Mouse (Mus musculus) right cerebral cortex, postnatal 10 days (tissue): ENCODE results near the gene Wwtr1.

ENCODE experiments used
- DNase-seq, 2 experiments: peaks; one replicate each; pipeline ENCODE4 v3.0.0; 2021; ENCODE audit warnings: low spot score in 2 of 2

Wwtr1 gene

GRCm38 (mm10) chr3:57516146-57516545 is 59.6 kb downstream of the Wwtr1 start:
- DNase-seq = no peak

GRCm38 (mm10) chr3:57515044-57515443 is 60.7 kb downstream of the Wwtr1 start:
- no peak for DNase-seq

GRCm38 (mm10) chr3:57511816-57512586 is 63.7 kb downstream of the Wwtr1 start:
- DNase-seq = peak; percentile 50 to 51

GRCm38 (mm10) chr3:57509945-57510675 is 65.6 kb downstream of the Wwtr1 start:
- DNase-seq = no peak

- DNase-seq = peak; percentile 45 to 61
These were observed 69.7 kb downstream of the Wwtr1 start for GRCm38 (mm10) chr3:57505991-57506390.

- DNase-seq = no peak
These were observed 71.0 kb downstream of the Wwtr1 start for GRCm38 (mm10) chr3:57504756-57505155.

GRCm38 (mm10) chr3:57501596-57502220 is 74.0 kb downstream of the Wwtr1 start:
- DNase-seq = no peak

- DNase-seq = no peak
These were observed 74.9 kb downstream of the Wwtr1 start for GRCm38 (mm10) chr3:57500846-57501245.

GRCm38 (mm10) chr3:57497791-57498190 is 77.9 kb downstream of the Wwtr1 start:
- no peak for DNase-seq

GRCm38 (mm10) chr3:57496428-57496827 is 79.3 kb downstream of the Wwtr1 start:
- no peak for DNase-seq

GRCm38 (mm10) chr3:57487455-57488153 is 88.1 kb downstream of the Wwtr1 start:
- no peak for DNase-seq

GRCm38 (mm10) chr3:57486068-57486467 is 89.6 kb downstream of the Wwtr1 start:
- DNase-seq = no peak

GRCm38 (mm10) chr3:57481981-57482380 is 93.7 kb downstream of the Wwtr1 start:
- no peak for DNase-seq

- no peak for DNase-seq
These were observed 95.1 kb downstream of the Wwtr1 start for GRCm38 (mm10) chr3:57480640-57481039.

GRCm38 (mm10) chr3:57474421-57474820 is 101.3 kb downstream of the Wwtr1 start:
- DNase-seq = no peak

- peak in 1 of 2 experiments; percentile 42 for DNase-seq
These were observed 103.3 kb downstream of the Wwtr1 start for GRCm38 (mm10) chr3:57472407-57472806.

GRCm38 (mm10) chr3:57470981-57471601 is 104.6 kb downstream of the Wwtr1 start:
- peak; percentile 60 to 66 for DNase-seq

GRCm38 (mm10) chr3:57470326-57470725 is 105.4 kb downstream of the Wwtr1 start:
- DNase-seq = peak; percentile 38 to 44

GRCm38 (mm10) chr3:57469325-57469724 is 106.4 kb downstream of the Wwtr1 start:
- DNase-seq = no peak

- DNase-seq = no peak
These were observed 109.4 kb downstream of the Wwtr1 start for GRCm38 (mm10) chr3:57466289-57466688.

- DNase-seq = no peak
These were observed 112.4 kb downstream of the Wwtr1 start for GRCm38 (mm10) chr3:57463302-57463701.
